Mouse (Mus musculus) lung, embryonic 15.5 days (tissue): Measurements from ENCODE around the gene Arhgap24. TPM values are rescaled to one million over a fixed set of nuclear protein-coding genes. Genes with fewer than 3 reads are reported as not detected.

ENCODE experiments used
- ATAC-seq: fragments of 200-750 bp; cut with Nextera tagmentation; 2 replicates; pipeline ENCODE4 v1.8.0; 2017; ENCODE audit warnings: moderate number of reproducible peaks, borderline replicate concordance; ENCODE audit not compliant: low FRiP score, low TSS enrichment; ENCODE audit errors: extremely low read depth
- H3K27ac ChIP-seq: fragments of 300-500 bp; sonication (generic); 2 replicates; pipeline ENCODE4 v1.5.1; 2015; ENCODE audit warnings: moderate library complexity, mild to moderate bottlenecking, inconsistent platforms
- H3K27me3 ChIP-seq: fragments of 300-500 bp; sonication (generic); 2 replicates; pipeline ENCODE4 v1.6.1; 2015; ENCODE audit warnings: inconsistent platforms
- H3K36me3 ChIP-seq: fragments of 300-500 bp; sonication (generic); 2 replicates; pipeline ENCODE4 v1.6.1; 2015; ENCODE audit warnings: inconsistent platforms
- H3K4me1 ChIP-seq: fragments of 300-500 bp; sonication (generic); 2 replicates; pipeline ENCODE4 v1.6.1; 2015; ENCODE audit warnings: inconsistent platforms
- H3K4me2 ChIP-seq: fragments of 300-500 bp; sonication (generic); 2 replicates; pipeline ENCODE4 v1.6.1; 2015; ENCODE audit warnings: inconsistent platforms, mild to moderate bottlenecking, moderate library complexity
- H3K4me3 ChIP-seq: fragments of 300-500 bp; sonication (generic); 2 replicates; pipeline ENCODE4 v1.5.1; 2015; ENCODE audit warnings: mild to moderate bottlenecking, inconsistent platforms
- H3K9ac ChIP-seq: fragments of 300-500 bp; sonication (generic); 2 replicates; pipeline ENCODE4 v1.6.1; 2015; ENCODE audit warnings: inconsistent platforms
- H3K9me3 ChIP-seq: fragments of 300-500 bp; sonication (generic); 2 replicates; pipeline ENCODE4 v1.6.1; 2016; ENCODE audit warnings: inconsistent platforms
- WGBS: fragments of 180-500 bp; shearing (Covaris S2); methylation state at CpG from one replicate; pipeline ENCODE4 v1.1.7; 2015; 5-methylcytosine and 5-hydroxymethylcytosine counted together
- polyA plus RNA-seq: library from polyadenylated mRNA; unstranded; fragments of >200 nt; fragmentation: Nextera tagmentation; extraction: Ambion mirVana; gene quantifications from 2 replicates; pipeline ENCODE4 v1.2.1, GENCODE M21; 2015

The Arhgap24 gene
- 34.7 and 35.3 TPM in 2 replicates for polyA plus RNA-seq

GRCm38 (mm10) chr5:102481215-102482211 lies at the start of gene Arhgap24:
Arhgap24 (plus strand) TSS chr5:102481391.
- WGBS, result under 1% methylated on average over 44 of the region's 44 CpGs

DNA sequence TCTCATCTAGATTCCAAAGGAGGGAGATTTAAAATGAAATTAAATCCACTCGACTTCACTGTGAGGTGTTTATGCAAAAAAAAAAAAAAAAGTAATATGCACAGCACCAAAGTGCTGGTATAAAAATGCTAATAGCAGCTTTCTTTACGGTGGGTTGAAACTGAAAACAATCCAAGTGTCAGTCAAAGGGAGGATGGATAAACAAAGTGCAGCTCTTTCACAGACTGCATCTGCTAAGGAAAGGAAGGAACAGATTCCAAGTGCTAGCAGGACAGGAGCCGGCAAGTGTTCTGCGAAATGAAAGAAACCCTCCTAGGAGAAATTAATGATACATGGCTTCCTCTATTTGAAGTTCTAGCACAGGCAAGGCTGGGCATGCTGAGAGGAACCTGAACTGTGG lies 47.0 kb upstream of the Arhgap24 start:
- no peak for ATAC-seq
- Histone ChIP-seq H3K4me1 (0 out of 2 replicates have a peak, but pooled peaks cover 2% of the 10 kb centered on the region), H3K36me3 (no peaks in the 10 kb centered on the region), H3K9ac (no peak overlapping the region), H3K27ac (no peak overlapping the region), H3K27me3 (no peaks in the 10 kb centered on the region), H3K4me3 (no peak overlapping the region), H3K4me2 (no peak overlapping the region), H3K9me3 (no peaks in the 10 kb centered on the region)
- 32% methylated on average over 4 of the region's 4 CpGs for WGBS

More at GRCm38 (mm10) chr5:102481215-102482211, at the start of gene Arhgap24:
- Histone ChIP-seq H3K27ac (peak within 1 kb of the TSS; percentile 99), H3K27me3 (no peaks in the 10 kb centered on the region), H3K9me3 (no peaks in the 10 kb centered on the region), H3K9ac (peak within 1 kb of the TSS; percentile 64), H3K4me3 (peak within 1 kb of the TSS; percentile 60), H3K4me2 (peak within 1 kb of the TSS; percentile 73), H3K4me1 (peaks cover 30% of the 10 kb centered on the region), H3K36me3 (no peaks in the 10 kb centered on the region)
- ATAC-seq, result peak; percentile 96

GRCm38 (mm10) chr5:102436581-102436980 lies 44.6 kb upstream of the Arhgap24 start:
- no peak for ATAC-seq
- H3K9ac ChIP-seq, result no peak overlapping the region
- peaks cover 5% of the 10 kb centered on the region; the same call in 1 of the 2 replicates for H3K4me1 ChIP-seq
- H3K36me3 ChIP-seq, result no peaks in the 10 kb centered on the region
- H3K27ac ChIP-seq, result no peak overlapping the region
- no peaks in the 10 kb centered on the region for H3K9me3 ChIP-seq
- H3K27me3 ChIP-seq, result no peaks in the 10 kb centered on the region
- H3K4me3 ChIP-seq, result no peak overlapping the region
- 75% methylated on average over 8 of the region's 8 CpGs for WGBS
- H3K4me2 ChIP-seq, result no peak overlapping the region

- 46% methylated on average over 9 of the region's 9 CpGs for WGBS
- ATAC-seq, result peak; percentile 31; the same call in 1 of the 2 replicates
- H3K27ac ChIP-seq, result no peak overlapping the region
Observed at GRCm38 (mm10) chr5:102439119-102439877, 41.9 kb upstream of the Arhgap24 start.

DNA sequence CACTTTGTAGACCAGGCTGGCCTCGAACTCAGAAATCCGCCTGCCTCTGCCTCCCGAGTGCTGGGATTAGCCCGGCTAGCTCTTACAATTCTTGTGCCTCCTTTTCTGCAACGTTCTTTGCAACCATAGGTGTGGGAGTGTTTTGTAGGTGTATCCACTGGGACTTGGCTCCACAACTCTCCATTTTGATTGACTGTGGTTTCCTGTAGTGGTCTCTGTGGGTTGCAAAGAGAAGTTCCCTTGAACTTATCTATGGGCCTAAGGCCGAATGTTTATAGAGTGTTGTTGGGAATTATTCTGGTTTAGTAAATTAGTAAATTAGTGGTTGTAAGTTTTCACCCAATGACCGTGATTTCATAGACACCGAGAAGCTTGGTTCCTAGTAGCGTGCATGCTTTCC lies 33.8 kb upstream of the Arhgap24 start:
- H3K4me1 ChIP-seq, result peaks cover 12% of the 10 kb centered on the region
- no peaks in the 10 kb centered on the region for H3K36me3 ChIP-seq
- no peak overlapping the region for H3K4me2 ChIP-seq
- H3K4me3 ChIP-seq, result no peak overlapping the region
- no peak for ATAC-seq
- no peaks in the 10 kb centered on the region for H3K27me3 ChIP-seq
- H3K9ac ChIP-seq, result no peak overlapping the region
- 92% methylated on average over 9 of the region's 9 CpGs for WGBS
- no peak overlapping the region for H3K27ac ChIP-seq
- no peaks in the 10 kb centered on the region for H3K9me3 ChIP-seq

More at GRCm38 (mm10) chr5:102439119-102439877, 41.9 kb upstream of the Arhgap24 start:
- peaks cover 5% of the 10 kb centered on the region; the same call in 1 of the 2 replicates for H3K4me1 ChIP-seq
- no peak overlapping the region for H3K9ac ChIP-seq
- H3K27me3 ChIP-seq, result no peaks in the 10 kb centered on the region
- H3K4me2 ChIP-seq, result no peak overlapping the region
- H3K36me3 ChIP-seq, result no peaks in the 10 kb centered on the region
- H3K4me3 ChIP-seq, result no peak overlapping the region
- H3K9me3 ChIP-seq, result no peaks in the 10 kb centered on the region

- Histone ChIP-seq H3K4me2 (no peak overlapping the region), H3K9me3 (no peaks in the 10 kb centered on the region), H3K36me3 (no peaks in the 10 kb centered on the region), H3K27me3 (no peaks in the 10 kb centered on the region), H3K27ac (no peak overlapping the region), H3K4me1 (peaks cover 15% of the 10 kb centered on the region), H3K4me3 (no peak overlapping the region), H3K9ac (no peak overlapping the region)
- 81% methylated on average over 2 of the region's 2 CpGs for WGBS
- no peak for ATAC-seq
Observed at GRCm38 (mm10) chr5:102450897-102451296, 30.3 kb upstream of the Arhgap24 start.

GRCm38 (mm10) chr5:102452079-102452797 lies 29.0 kb upstream of the Arhgap24 start:
- Histone ChIP-seq H3K27me3 (no peaks in the 10 kb centered on the region), H3K9me3 (no peaks in the 10 kb centered on the region), H3K36me3 (no peaks in the 10 kb centered on the region), H3K27ac (peak overlapping the region; percentile 58), H3K4me2 (no peak overlapping the region), H3K4me3 (no peak overlapping the region), H3K9ac (no peak overlapping the region), H3K4me1 (peaks cover 15% of the 10 kb centered on the region)
- 47% methylated on average over 7 of the region's 7 CpGs for WGBS
- ATAC-seq, result peak; percentile 55; the same call in 1 of the 2 replicates

DNA sequence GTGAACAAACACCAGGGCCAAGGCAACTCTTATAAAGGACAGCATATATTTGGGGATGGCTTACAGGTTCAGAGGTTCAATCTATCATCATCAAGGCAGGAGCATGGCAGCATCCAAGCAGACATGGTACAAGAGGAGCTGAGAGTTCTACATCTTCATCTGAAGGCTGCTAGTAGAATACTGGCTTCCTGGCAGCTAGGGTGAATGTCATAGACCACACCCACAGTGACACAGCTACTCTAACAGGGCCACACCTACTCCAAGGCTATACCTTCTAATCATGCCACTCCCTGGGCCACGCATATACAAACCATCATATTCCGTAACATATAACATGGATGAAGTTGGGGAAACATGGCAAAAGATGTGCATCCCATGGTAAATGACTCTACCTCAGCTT lies 27.9 kb upstream of the Arhgap24 start:
- Histone ChIP-seq H3K27me3 (no peaks in the 10 kb centered on the region), H3K4me2 (no peak overlapping the region), H3K9me3 (no peaks in the 10 kb centered on the region), H3K4me1 (peaks cover 15% of the 10 kb centered on the region), H3K27ac (no peak overlapping the region), H3K4me3 (no peak overlapping the region), H3K36me3 (no peaks in the 10 kb centered on the region), H3K9ac (no peak overlapping the region)
- 95% methylated on average over 2 of the region's 2 CpGs for WGBS
- ATAC-seq, result no peak

DNA sequence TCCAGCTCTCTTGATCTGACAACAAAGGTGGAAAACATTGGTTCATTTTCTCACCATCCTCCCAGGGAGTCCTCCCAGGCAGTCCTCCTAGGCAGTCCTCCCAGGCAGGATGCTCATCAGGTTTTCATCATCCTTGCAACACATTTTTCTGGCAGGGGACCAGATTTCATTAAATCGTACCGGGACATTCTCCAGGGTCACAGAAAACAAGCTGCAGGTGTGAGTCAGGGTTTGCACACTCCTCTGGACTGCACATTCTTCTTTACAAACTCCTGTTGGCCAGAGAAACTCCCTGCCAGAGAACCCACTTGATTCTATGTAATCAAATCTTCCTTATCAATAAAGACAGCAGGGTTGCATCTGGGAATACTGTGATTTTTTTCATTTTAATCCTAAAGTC lies 25.9 kb upstream of the Arhgap24 start:
- H3K9ac ChIP-seq, result no peak overlapping the region
- H3K27ac ChIP-seq, result no peak overlapping the region
- no peaks in the 10 kb centered on the region for H3K9me3 ChIP-seq
- no peak for ATAC-seq
- no peak overlapping the region for H3K4me3 ChIP-seq
- H3K27me3 ChIP-seq, result no peaks in the 10 kb centered on the region
- H3K4me1 ChIP-seq, result peaks cover 15% of the 10 kb centered on the region
- H3K4me2 ChIP-seq, result no peak overlapping the region
- no peaks in the 10 kb centered on the region for H3K36me3 ChIP-seq
- 16% methylated on average over 2 of the region's 2 CpGs for WGBS

GRCm38 (mm10) chr5:102460452-102461197 lies 20.6 kb upstream of the Arhgap24 start:
- H3K4me3 ChIP-seq, result no peak overlapping the region
- WGBS, result 46% methylated on average over 12 of the region's 12 CpGs
- ATAC-seq, result peak; percentile 83
- peak overlapping the region; percentile 73 for H3K27ac ChIP-seq
- no peak overlapping the region for H3K9ac ChIP-seq
- H3K9me3 ChIP-seq, result no peaks in the 10 kb centered on the region
- H3K4me1 ChIP-seq, result no peaks in the 10 kb centered on the region; the same call in 1 of the 2 replicates
- no peak overlapping the region for H3K4me2 ChIP-seq
- no peaks in the 10 kb centered on the region for H3K36me3 ChIP-seq
- no peaks in the 10 kb centered on the region for H3K27me3 ChIP-seq

DNA sequence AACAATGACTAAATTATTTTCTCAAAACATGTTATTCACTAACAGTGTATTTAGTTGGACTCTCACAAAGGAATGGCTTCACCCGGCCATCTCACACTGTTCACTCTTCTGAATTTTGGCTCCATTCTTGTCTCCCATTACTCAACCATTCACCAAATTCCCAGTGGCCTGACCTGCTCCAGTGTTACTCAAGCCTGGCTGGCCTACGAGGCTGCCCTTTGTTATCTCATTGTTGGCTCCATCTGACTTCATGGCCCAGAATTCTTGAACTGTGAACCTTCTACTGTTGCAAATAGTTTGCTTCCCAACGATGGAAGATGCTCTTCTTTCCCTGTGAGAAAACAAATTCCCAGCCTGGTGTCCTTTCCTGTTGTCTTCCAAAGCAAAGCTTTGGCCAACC lies 18.2 kb upstream of the Arhgap24 start:
- no peak for ATAC-seq
- Histone ChIP-seq H3K27me3 (no peaks in the 10 kb centered on the region), H3K4me1 (no peaks in the 10 kb centered on the region; the same call in 1 of the 2 replicates), H3K27ac (no peak overlapping the region), H3K9me3 (no peaks in the 10 kb centered on the region), H3K9ac (no peak overlapping the region), H3K36me3 (no peaks in the 10 kb centered on the region), H3K4me3 (no peak overlapping the region), H3K4me2 (no peak overlapping the region)
- WGBS, result 68% methylated on average over 3 of the region's 3 CpGs
